Mouse (Mus musculus) heart, embryonic 14.5 days (tissue): Measurements from ENCODE around the gene Snx18. TPM values are rescaled to one million over a fixed set of nuclear protein-coding genes. Genes with fewer than 3 reads are reported as not detected.

Experiments used
- ATAC-seq: fragments of 200-750 bp; cut with Nextera tagmentation; 2 replicates; pipeline ENCODE4 v1.8.0; 2017; ENCODE audit warnings: low read depth, moderate TSS enrichment; ENCODE audit not compliant: insufficient number of reproducible peaks, insufficient read depth, low FRiP score
- H3K27ac ChIP-seq, 2 experiments: fragments of 200-500 bp in 1 of 2; fragments of 300-500 bp in 1 of 2; sonication (generic) in 1 of 2; replicated peaks in 1 of 2; 2 replicates each; pipeline ENCODE4 v1.5.1; 2012 to 2014; ENCODE audit warnings: low read depth in 2 of 2, low read length in 2 of 2, control low read depth in 1 of 2, mild to moderate bottlenecking in 1 of 2, mixed read lengths in 1 of 2; ENCODE audit not compliant: control insufficient read depth in 1 of 2, insufficient read depth in 1 of 2
- H3K27me3 ChIP-seq: fragments of 300-500 bp; sonication (generic); 2 replicates; pipeline ENCODE4 v1.6.1; 2014; ENCODE audit warnings: mild to moderate bottlenecking, low read length, control low read depth; ENCODE audit not compliant: control insufficient read depth, insufficient read depth
- H3K36me3 ChIP-seq: fragments of 300-500 bp; sonication (generic); 2 replicates; pipeline ENCODE4 v1.6.1; 2014; ENCODE audit warnings: mild to moderate bottlenecking, control low read depth, low read length, mixed read lengths; ENCODE audit not compliant: control insufficient read depth, insufficient read depth
- H3K4me1 ChIP-seq, 2 experiments: fragments of 200-500 bp in 1 of 2; fragments of 300-500 bp in 1 of 2; sonication (generic) in 1 of 2; 2 replicates each; pipeline ENCODE4 v1.6.1; 2012 to 2014; ENCODE audit warnings: low read length in 2 of 2, control low read depth in 1 of 2, mixed read lengths in 1 of 2; ENCODE audit not compliant: control insufficient read depth in 2 of 2, insufficient read depth in 2 of 2
- H3K4me2 ChIP-seq: fragments of 300-500 bp; sonication (generic); 2 replicates; pipeline ENCODE4 v1.6.1; 2014; ENCODE audit warnings: mild to moderate bottlenecking, low read length
- H3K4me3 ChIP-seq, 2 experiments: fragments of 200-500 bp in 1 of 2; fragments of 300-500 bp in 1 of 2; sonication (generic) in 1 of 2; 2 replicates each; pipeline ENCODE4 v1.5.1; 2012 to 2014; ENCODE audit warnings: low read length in 2 of 2, mild to moderate bottlenecking in 2 of 2, control low read depth in 1 of 2, low read depth in 1 of 2, moderate library complexity in 1 of 2; ENCODE audit not compliant: control insufficient read depth in 1 of 2, insufficient read depth in 1 of 2
- H3K9ac ChIP-seq: fragments of 300-500 bp; sonication (generic); 2 replicates; pipeline ENCODE4 v1.6.1; 2014; ENCODE audit warnings: mild to moderate bottlenecking, low read length
- H3K9me3 ChIP-seq: fragments of 300-500 bp; sonication (generic); 2 replicates; pipeline ENCODE4 v1.6.1; 2016; ENCODE audit warnings: low read length, control low read depth; ENCODE audit not compliant: control insufficient read depth
- WGBS: fragments of 180-500 bp; shearing (Covaris S2); extraction: QIAGEN DNeasy Blood & Tissue Kit; methylation state at CpG from one replicate; pipeline ENCODE4 v1.1.7; 2014; 5-methylcytosine and 5-hydroxymethylcytosine counted together
- polyA plus RNA-seq: library from polyadenylated mRNA; unstranded; fragments of >200 nt; fragmentation: Nextera tagmentation; extraction: Ambion mirVana; gene quantifications from 2 replicates; pipeline ENCODE4 v1.2.1, GENCODE M21; 2014

Gene Snx18
- polyA plus RNA-seq, 1 experiment from 2014 or later = 22.6 TPM

GRCm38 (mm10) chr13:113655511-113655910, 37.1 kb upstream of the Snx18 start:
- Histone ChIP-seq H3K27me3 (no peaks in the 10 kb centered on the region), H3K36me3 (no peaks in the 10 kb centered on the region), H3K4me2 (no peak overlapping the region), H3K9ac (no peak overlapping the region), H3K4me1 (peaks cover 8 to 27% of the 10 kb centered on the region in 2 experiments), H3K4me3 (no peak overlapping the region), H3K9me3 (no peaks in the 10 kb centered on the region), H3K27ac (no peak overlapping the region)
- 88% methylated on average over 4 of the region's 4 CpGs for WGBS
- ATAC-seq = no peak

GRCm38 (mm10) chr13:113640944-113641597, 22.7 kb upstream of the Snx18 start:
- Histone ChIP-seq H3K36me3 (no peaks in the 10 kb centered on the region), H3K9ac (no peak overlapping the region), H3K27me3 (no peaks in the 10 kb centered on the region), H3K27ac (no peak overlapping the region), H3K9me3 (no peaks in the 10 kb centered on the region), H3K4me3 (no peak overlapping the region), H3K4me1 (no peaks in the 10 kb centered on the region), H3K4me2 (no peak overlapping the region)
- WGBS = 80% methylated on average over 11 of the region's 11 CpGs
- no peak for ATAC-seq

GRCm38 (mm10) chr13:113638914-113639313, 20.6 kb upstream of the Snx18 start:
- ATAC-seq = no peak
- 0 out of 2 replicates have a peak overlapping the region, but pooled peaks have one; percentile 6 for H3K4me2 ChIP-seq
- no peaks in the 10 kb centered on the region for H3K9me3 ChIP-seq
- H3K4me3 ChIP-seq = no peak overlapping the region
- WGBS = 26% methylated on average over 7 of the region's 7 CpGs
- no peaks in the 10 kb centered on the region for H3K36me3 ChIP-seq
- no peaks in the 10 kb centered on the region for H3K27me3 ChIP-seq
- H3K4me1 ChIP-seq = peaks cover 3 to 8% of the 10 kb centered on the region in 2 experiments; a peak in 2 of 4 replicates
- no peak overlapping the region for H3K27ac ChIP-seq
- no peak overlapping the region for H3K9ac ChIP-seq

GRCm38 (mm10) chr13:113635799-113636222, 17.4 kb upstream of the Snx18 start:
- Histone ChIP-seq H3K9me3 (no peaks in the 10 kb centered on the region), H3K27ac (no peak overlapping the region), H3K4me1 (peaks cover 3 to 8% of the 10 kb centered on the region in 2 experiments; a peak in 2 of 4 replicates), H3K9ac (no peak overlapping the region), H3K4me2 (no peak overlapping the region), H3K27me3 (no peaks in the 10 kb centered on the region), H3K36me3 (no peaks in the 10 kb centered on the region), H3K4me3 (no peak overlapping the region)
- 67% methylated on average over 17 of the region's 17 CpGs for WGBS
- ATAC-seq = no peak

- ATAC-seq = no peak
- Histone ChIP-seq H3K4me3 (no peak overlapping the region), H3K4me1 (peaks cover 3 to 8% of the 10 kb centered on the region in 2 experiments; a peak in 2 of 4 replicates), H3K4me2 (peak overlapping the region; percentile 44), H3K36me3 (no peaks in the 10 kb centered on the region), H3K9ac (no peak overlapping the region; the same call in 1 of the 2 replicates), H3K27me3 (no peaks in the 10 kb centered on the region), H3K27ac (no peak overlapping the region), H3K9me3 (no peaks in the 10 kb centered on the region)
- WGBS = 32% methylated on average over 15 of the region's 15 CpGs
These were observed 16.5 kb upstream of the Snx18 start for GRCm38 (mm10) chr13:113634732-113635481.

- no peaks in the 10 kb centered on the region for H3K27me3 ChIP-seq
- no peak overlapping the region for H3K4me2 ChIP-seq
- H3K36me3 ChIP-seq = no peaks in the 10 kb centered on the region
- H3K9ac ChIP-seq = no peak overlapping the region
- no peak overlapping the region for H3K4me3 ChIP-seq
- H3K4me1 ChIP-seq = peaks cover 3 to 8% of the 10 kb centered on the region in 2 experiments; a peak in 2 of 4 replicates
- ATAC-seq = no peak
- no peak overlapping the region for H3K27ac ChIP-seq
- no peaks in the 10 kb centered on the region for H3K9me3 ChIP-seq
- WGBS = 61% methylated on average over 6 of the region's 6 CpGs
These were observed 14.1 kb upstream of the Snx18 start for GRCm38 (mm10) chr13:113632506-113632905.

GRCm38 (mm10) chr13:113627601-113628000, 9.2 kb upstream of the Snx18 start:
- no peaks in the 10 kb centered on the region for H3K9me3 ChIP-seq
- no peak overlapping the region for H3K4me3 ChIP-seq
- 83% methylated on average over 8 of the region's 8 CpGs for WGBS
- no peak overlapping the region for H3K4me2 ChIP-seq
- H3K27me3 ChIP-seq = no peaks in the 10 kb centered on the region
- H3K4me1 ChIP-seq = no peaks in the 10 kb centered on the region
- H3K27ac ChIP-seq = no peak overlapping the region
- ATAC-seq = no peak
- H3K36me3 ChIP-seq = no peaks in the 10 kb centered on the region
- H3K9ac ChIP-seq = no peak overlapping the region
